Mouse (Mus musculus) erythroblast, embryonic 14.5 days (primary cell): ENCODE results near the gene Vmn2r70.

Experiments
- GATA1 ChIP-seq: IDR thresholded peaks from 2 replicates; pipeline ENCODE4 v1.6.1; 2012; ENCODE audit warnings: low read length, inconsistent platforms, mixed read lengths
- TAL1 ChIP-seq: IDR thresholded peaks from 3 replicates; pipeline ENCODE4 v1.6.1; 2012; ENCODE audit warnings: low read length, inconsistent platforms, mixed read lengths

DNA sequence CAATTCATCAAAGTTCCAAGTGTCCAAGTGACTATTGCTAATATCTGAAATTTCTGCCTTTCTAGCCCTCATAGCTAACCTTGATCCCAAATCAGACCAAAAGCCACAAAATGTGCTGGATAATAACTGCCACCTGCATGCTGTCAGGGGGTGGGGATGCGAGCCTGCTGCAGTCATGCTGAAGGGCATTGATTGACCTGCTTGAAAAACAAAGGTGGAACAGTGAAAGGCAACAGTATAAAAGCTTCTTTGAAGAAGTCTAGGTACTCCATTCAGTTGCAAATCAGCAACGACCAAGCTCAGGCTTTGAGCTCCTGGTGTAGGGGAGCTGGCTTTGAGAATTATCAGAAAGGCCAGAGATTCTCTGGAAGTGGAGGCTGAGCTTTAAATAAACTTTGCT lies 25.9 kb downstream of the Vmn2r70 start:
- TF ChIP-seq GATA1 (no peak), TAL1 (no peak)
